ENCODE assay signal across 8 mouse cellular contexts in the genomic region with DNA sequence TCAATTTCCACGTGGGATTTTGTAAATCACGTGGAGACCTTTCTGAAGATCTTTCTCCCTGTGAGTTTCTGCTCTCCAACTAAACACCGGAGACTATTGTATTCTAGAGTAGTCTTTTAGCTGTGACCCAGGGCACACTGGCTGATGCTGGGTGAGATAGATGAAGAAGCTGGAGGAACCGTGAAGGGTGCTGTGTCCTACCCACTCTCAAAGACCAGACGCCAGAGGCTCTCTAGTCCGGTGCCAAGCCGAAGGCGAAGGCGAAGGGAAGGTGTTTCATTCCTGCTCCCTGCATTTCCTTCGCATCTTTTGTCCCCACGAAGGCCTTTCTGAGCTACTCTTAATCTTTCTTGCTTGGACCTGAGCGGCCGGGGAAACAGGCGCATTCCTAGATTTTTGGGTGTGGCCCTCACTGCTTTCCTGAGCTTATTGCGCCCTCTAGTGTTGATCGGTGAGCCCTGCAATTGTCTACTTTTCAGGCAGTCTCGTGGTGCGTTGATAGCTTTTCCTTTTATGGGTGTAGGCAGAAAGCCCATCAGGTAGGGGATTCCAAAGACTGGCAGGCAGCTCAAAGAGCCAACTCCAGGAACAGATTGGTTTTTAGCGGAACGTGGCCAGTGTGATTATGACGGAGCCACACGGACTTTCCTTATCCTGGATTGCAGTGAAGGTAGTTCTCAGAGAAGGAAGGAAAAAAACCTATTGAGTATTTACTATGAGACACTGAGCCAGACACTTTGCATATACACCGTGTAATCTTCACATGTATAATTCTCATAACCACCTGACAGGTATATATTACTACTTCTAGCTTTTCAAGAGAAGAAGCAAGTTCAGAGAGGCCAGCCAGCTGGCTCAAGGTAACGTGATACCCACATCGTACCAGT. TPM values are rescaled to one million over a fixed set of nuclear protein-coding genes. Genes with fewer than 3 reads are reported as not detected.
A peak's percentile ranks its signal among the peaks of the same experiment; 100 is the strongest.
DNase-seq lines count a peak whose midpoint lies in the region; ATAC-seq and TF ChIP-seq lines count a peak whose summit lies in the region.

No protein-coding gene starts in this region.

- TF ChIP-seq EP300 in liver, postnatal 0 days (IDR thresholded peaks at IDR 0.05; ENCODE audit: low read depth), result no peak

- peaks cover 24% of the 10 kb centered on the region for H3K4me1 ChIP-seq in E14TG2a.4 (replicated peaks; ENCODE audit: low read depth, low read length)
- peaks cover 4% of the 10 kb centered on the region; the same call in 1 of the 2 replicates for H3K4me1 ChIP-seq in forebrain, embryonic 13.5 days
- 0 out of 2 replicates have a peak, but pooled peaks cover 2% of the 10 kb centered on the region for H3K4me1 ChIP-seq in liver, postnatal 0 days (ENCODE audit: insufficient read depth)
- H3K4me1 ChIP-seq in neural tube, embryonic 13.5 days (replicated peaks), result peaks cover 6% of the 10 kb centered on the region

- peak; percentile 48 for DNase-seq in c-Kit-positive CD71-positive TER-119-negative erythroid progenitor cells, embryonic 14.5 days (ENCODE audit: low read depth)
- DNase-seq in heart, postnatal 10 days, result peak; percentile 92 to 95
- peak; percentile 87 to 90 for DNase-seq in kidney, postnatal 4 days
- peak; percentile 78 for DNase-seq in liver, postnatal 0 days
- peak; percentile 64 for DNase-seq in telencephalon, adult 2 months (ENCODE audit: low read depth, low spot score)

- no peaks in the 10 kb centered on the region for H3K36me3 ChIP-seq in E14TG2a.4 (ENCODE audit: insufficient read depth, low read length)
- no peaks in the 10 kb centered on the region for H3K36me3 ChIP-seq in forebrain, embryonic 13.5 days (ENCODE audit: poor library complexity, severe bottlenecking)
- no peaks in the 10 kb centered on the region for H3K36me3 ChIP-seq in liver, postnatal 0 days (replicated peaks; ENCODE audit: insufficient read depth, low read length)
- no peaks in the 10 kb centered on the region for H3K36me3 ChIP-seq in neural tube, embryonic 13.5 days

- H3K4me2 ChIP-seq in forebrain, embryonic 13.5 days, result peak overlapping the region; percentile 59
- H3K4me2 ChIP-seq in liver, postnatal 0 days (ENCODE audit: low read depth, low read length), result peak overlapping the region; percentile 54
- H3K4me2 ChIP-seq in neural tube, embryonic 13.5 days, result peak overlapping the region; percentile 57

- peak; percentile 72 for ATAC-seq in forebrain, embryonic 13.5 days
- ATAC-seq in liver, postnatal 0 days, result 0 out of 2 replicates have a peak, but pooled peaks have one; percentile 28
- peak; percentile 66 for ATAC-seq in neural tube, embryonic 13.5 days (ENCODE audit: low read depth)

- intact Hi-C loops in heart, postnatal 10 days (cut with DNase I), result loop anchor here (1.0 to 2.0 kb wide), 3 partner anchors 67 to 345 kb away; partner anchors contain the start of gene Rhoc

- 16% methylated on average over 25 of the region's 25 CpGs for WGBS in forebrain, embryonic 13.5 days
- 17% methylated on average over 25 of the region's 25 CpGs for WGBS in liver, postnatal 0 days (ENCODE audit: insufficient replicate concordance)
- WGBS in neural tube, embryonic 13.5 days, result 18% methylated on average over 25 of the region's 25 CpGs

- peak overlapping the region; percentile 55 for H3K4me3 ChIP-seq in E14TG2a.4 (replicated peaks; ENCODE audit: low read length)
- H3K4me3 ChIP-seq in forebrain, embryonic 13.5 days, result peak overlapping the region; percentile 25
- no peak overlapping the region; the same call in 1 of the 2 replicates for H3K4me3 ChIP-seq in liver, postnatal 0 days (ENCODE audit: low read depth, low read length)
- peak overlapping the region; percentile 26 for H3K4me3 ChIP-seq in neural tube, embryonic 13.5 days

- no peak overlapping the region for H3K27ac ChIP-seq in forebrain, embryonic 13.5 days
- no peak overlapping the region for H3K27ac ChIP-seq in liver, postnatal 0 days (ENCODE audit: low read depth)
- no peak overlapping the region for H3K27ac ChIP-seq in neural tube, embryonic 13.5 days (replicated peaks)

- H3K9me3 ChIP-seq in E14TG2a.4 (ENCODE audit: low read length), result peaks cover 2% of the 10 kb centered on the region; the same call in 1 of the 2 replicates
- no peaks in the 10 kb centered on the region for H3K9me3 ChIP-seq in forebrain, embryonic 13.5 days (replicated peaks)
- H3K9me3 ChIP-seq in liver, postnatal 0 days (ENCODE audit: low read length), result no peaks in the 10 kb centered on the region
- no peaks in the 10 kb centered on the region for H3K9me3 ChIP-seq in neural tube, embryonic 13.5 days

- peak overlapping the region; percentile 49 for H3K9ac ChIP-seq in forebrain, embryonic 13.5 days
- no peak overlapping the region for H3K9ac ChIP-seq in liver, postnatal 0 days (replicated peaks)
- H3K9ac ChIP-seq in neural tube, embryonic 13.5 days, result peak overlapping the region; percentile 65

- TF ChIP-seq CTCF in E14TG2a.4 (conservative IDR thresholded peaks at IDR 0.05; ENCODE audit: low read length), result peak; percentile 92
- TF ChIP-seq CTCF in liver, postnatal 0 days (IDR thresholded peaks at IDR 0.05; ENCODE audit: low read depth), result peak; percentile 94

- peaks cover 18% of the 10 kb centered on the region for H3K27me3 ChIP-seq in E14TG2a.4 (ENCODE audit: insufficient read depth, low read length)
- peaks cover 8% of the 10 kb centered on the region; the same call in 1 of the 2 replicates for H3K27me3 ChIP-seq in forebrain, embryonic 13.5 days
- 0 out of 2 replicates have a peak, but pooled peaks cover 6% of the 10 kb centered on the region for H3K27me3 ChIP-seq in liver, postnatal 0 days (ENCODE audit: insufficient read depth, low read length)
- peaks cover 14% of the 10 kb centered on the region; the same call in 1 of the 2 replicates for H3K27me3 ChIP-seq in neural tube, embryonic 13.5 days

RNA-seq across cellular contexts. Expression of gene Cttnbp2nl, which starts 5.9 kb away (rescaled TPM):
- polyA plus RNA-seq in forebrain, embryonic 13.5 days (2015; fragmentation: Nextera tagmentation; extraction: Ambion mirVana), result 53.2 and 54.9 TPM in 2 replicates
- total RNA-seq in heart, postnatal 10 days (2021), result 10 to 100 TPM; 33.4 to 33.5 TPM
- polyA plus RNA-seq in liver, postnatal 0 days (2015; fragmentation: Nextera tagmentation; extraction: Ambion mirVana), result 2.2 and 4.2 TPM in 2 replicates
- 52.8 and 59.4 TPM in 2 replicates for polyA plus RNA-seq in neural tube, embryonic 13.5 days (2015; fragmentation: Nextera tagmentation; extraction: Ambion mirVana)

RNA-seq across cellular contexts. Expression of gene 4930564D02Rik, which starts 7.8 kb away (rescaled TPM):
- not detected in 2 replicates for polyA plus RNA-seq in forebrain, embryonic 13.5 days (2015; fragmentation: Nextera tagmentation; extraction: Ambion mirVana)
- not detected for total RNA-seq in heart, postnatal 10 days (2021)
- polyA plus RNA-seq in liver, postnatal 0 days (2015; fragmentation: Nextera tagmentation; extraction: Ambion mirVana), result not detected in 2 replicates
- polyA plus RNA-seq in neural tube, embryonic 13.5 days (2015; fragmentation: Nextera tagmentation; extraction: Ambion mirVana), result not detected in 2 replicates

Comparison
In these comparisons a context has a peak if more than half of its experiments do, and no peak if none do; other contexts are left out.
1. RNA of gene Cttnbp2nl, which starts 5.9 kb away (polyA plus RNA-seq): 53.2 to 54.9 TPM in forebrain, embryonic 13.5 days and 52.8 to 59.4 TPM in neural tube, embryonic 13.5 days; 2.2 to 4.2 TPM in liver, postnatal 0 days; every median in the first group is over 10 times any median in the second.
2. Peak in every context shown above with its lines, with median percentiles within 50 percentile points of each other: DNase-seq, ATAC-seq and H3K4me2 ChIP-seq.